Mouse (Mus musculus) yolk sac, embryonic 10.5 days (tissue): ENCODE results near the gene Ift46.
"Not testable (repeated sequence)": the region's sequence is repeated elsewhere in the genome, so short reads cannot be mapped to it uniquely, and the experiment has no call there.

Experiments
- DNase-seq: peaks from one replicate; pipeline ENCODE4 v3.0.0-alpha.2; 2017; ENCODE audit warnings: low spot score

The Ift46 gene

GRCm38 (mm10) chr9:44735886-44736285 is 31.8 kb upstream of the Ift46 start:
- peak; percentile 56 for DNase-seq

GRCm38 (mm10) chr9:44736301-44736700 is 31.4 kb upstream of the Ift46 start:
- peak; percentile 68 for DNase-seq

- DNase-seq, result peak; percentile 56
Measured at GRCm38 (mm10) chr9:44737240-44737949, 30.3 kb upstream of the Ift46 start.

- DNase-seq, result no peak
Measured at GRCm38 (mm10) chr9:44740663-44741192, 27.0 kb upstream of the Ift46 start.

GRCm38 (mm10) chr9:44745371-44745770 is 22.3 kb upstream of the Ift46 start:
- no peak for DNase-seq

- no peak for DNase-seq
Measured at GRCm38 (mm10) chr9:44746666-44747065, 21.0 kb upstream of the Ift46 start.

- DNase-seq, result no peak
Measured at GRCm38 (mm10) chr9:44747341-44747740, 20.4 kb upstream of the Ift46 start.

- DNase-seq, result no peak
Measured at GRCm38 (mm10) chr9:44748473-44748872, 19.2 kb upstream of the Ift46 start.

- DNase-seq, result no peak
Measured at GRCm38 (mm10) chr9:44760873-44761272, 6.8 kb upstream of the Ift46 start.

GRCm38 (mm10) chr9:44768029-44768394 is 304 bp downstream of the Ift46 start:
- DNase-seq, result not testable (repeated sequence)

GRCm38 (mm10) chr9:44771376-44771775 is 3.7 kb downstream of the Ift46 start:
- DNase-seq, result no peak

- DNase-seq, result no peak
Measured at GRCm38 (mm10) chr9:44772392-44772749, 4.7 kb downstream of the Ift46 start.

GRCm38 (mm10) chr9:44772750-44773651 is 5.3 kb downstream of the Ift46 start:
- peak; percentile 94 for DNase-seq

GRCm38 (mm10) chr9:44792842-44793241 is 25.1 kb downstream of the Ift46 start:
- DNase-seq, result no peak

GRCm38 (mm10) chr9:44798298-44798697 is 30.6 kb downstream of the Ift46 start:
- DNase-seq, result no peak

- DNase-seq, result peak; percentile 91
Measured at GRCm38 (mm10) chr9:44799102-44799957, 31.6 kb downstream of the Ift46 start, which contains the start of gene Tmem25. Gene Tmem25, minus strand, starts transcription at chr9:44799307.

GRCm38 (mm10) chr9:44799958-44800324 is 32.2 kb downstream of the Ift46 start:
- no peak for DNase-seq

- DNase-seq, result no peak
Measured at GRCm38 (mm10) chr9:44801669-44802068, 34.0 kb downstream of the Ift46 start.

GRCm38 (mm10) chr9:44802808-44803450 is 35.2 kb downstream of the Ift46 start, which contains the start of gene Ttc36:
Gene Ttc36, minus strand, starts transcription at chr9:44803072.
- DNase-seq, result peak; percentile 67

GRCm38 (mm10) chr9:44804678-44805077 is 37.0 kb downstream of the Ift46 start:
- no peak for DNase-seq

GRCm38 (mm10) chr9:44805536-44805935 is 37.8 kb downstream of the Ift46 start:
- DNase-seq, result no peak
